Mouse (Mus musculus) stomach, postnatal 0 days (tissue): Measurements from ENCODE around the gene Psmd4. TPM values are rescaled to one million over a fixed set of nuclear protein-coding genes. Genes with fewer than 3 reads are reported as not detected.

Experiments used
- ATAC-seq: fragments of 200-750 bp; cut with Nextera tagmentation; 2 replicates; pipeline ENCODE4 v1.8.0; 2017; ENCODE audit not compliant: low FRiP score, low TSS enrichment
- DNase-seq: peaks from one replicate; pipeline ENCODE4 v3.0.0-alpha.2; 2016; ENCODE audit warnings: low spot score
- H3K27ac ChIP-seq: fragments of 300-500 bp; sonication (generic); replicated peaks from 2 replicates; pipeline ENCODE4 v1.5.1; 2014; ENCODE audit warnings: mild to moderate bottlenecking, control low read depth
- H3K27me3 ChIP-seq: fragments of 300-500 bp; sonication (generic); 2 replicates; pipeline ENCODE4 v1.6.1; 2014; ENCODE audit warnings: low read length; ENCODE audit not compliant: control insufficient read depth, insufficient read depth
- H3K36me3 ChIP-seq: fragments of 300-500 bp; sonication (generic); 2 replicates; pipeline ENCODE4 v1.6.1; 2014; ENCODE audit warnings: low read length, mixed read lengths; ENCODE audit not compliant: control insufficient read depth, insufficient read depth
- H3K4me1 ChIP-seq: fragments of 300-500 bp; sonication (generic); replicated peaks from 2 replicates; pipeline ENCODE4 v1.6.1; 2014; ENCODE audit warnings: antibody characterized with exemption; ENCODE audit not compliant: control insufficient read depth, insufficient read depth
- H3K4me2 ChIP-seq: fragments of 300-500 bp; sonication (generic); replicated peaks from 2 replicates; pipeline ENCODE4 v1.6.1; 2014; ENCODE audit warnings: low read depth, mild to moderate bottlenecking, control low read depth, moderate library complexity
- H3K4me3 ChIP-seq: fragments of 300-500 bp; sonication (generic); 2 replicates; pipeline ENCODE4 v1.5.1; 2014; ENCODE audit warnings: low read depth, low read length, control low read depth
- H3K9ac ChIP-seq: fragments of 300-500 bp; sonication (generic); 2 replicates; pipeline ENCODE4 v1.6.1; 2014; ENCODE audit warnings: mild to moderate bottlenecking, low read length, control low read depth, mixed read lengths
- H3K9me3 ChIP-seq: fragments of 300-500 bp; sonication (generic); 2 replicates; pipeline ENCODE4 v1.6.1; 2016; ENCODE audit warnings: low read length; ENCODE audit not compliant: control insufficient read depth
- CTCF ChIP-seq: IDR thresholded peaks from 2 replicates; pipeline ENCODE4 v1.5.1; 2016; ENCODE audit warnings: antibody characterized with exemption, low read depth, mild to moderate bottlenecking, moderate library complexity
- EP300 ChIP-seq: optimal IDR thresholded peaks from 2 replicates; pipeline ENCODE3; 2016; ENCODE audit warnings: antibody characterized with exemption
- WGBS: fragments of 180-500 bp; shearing (Covaris S2); extraction: QIAGEN DNeasy Blood & Tissue Kit; methylation state at CpG from one replicate; pipeline ENCODE4 v1.1.7; 2014; 5-methylcytosine and 5-hydroxymethylcytosine counted together
- polyA plus RNA-seq: library from polyadenylated mRNA; unstranded; fragments of >200 nt; fragmentation: Nextera tagmentation; extraction: Ambion mirVana; gene quantifications from 2 replicates; pipeline ENCODE4 v1.2.1, GENCODE M21; 2015

Psmd4 gene
- polyA plus RNA-seq, 1 experiment from 2014 or later = 171 TPM

DNA sequence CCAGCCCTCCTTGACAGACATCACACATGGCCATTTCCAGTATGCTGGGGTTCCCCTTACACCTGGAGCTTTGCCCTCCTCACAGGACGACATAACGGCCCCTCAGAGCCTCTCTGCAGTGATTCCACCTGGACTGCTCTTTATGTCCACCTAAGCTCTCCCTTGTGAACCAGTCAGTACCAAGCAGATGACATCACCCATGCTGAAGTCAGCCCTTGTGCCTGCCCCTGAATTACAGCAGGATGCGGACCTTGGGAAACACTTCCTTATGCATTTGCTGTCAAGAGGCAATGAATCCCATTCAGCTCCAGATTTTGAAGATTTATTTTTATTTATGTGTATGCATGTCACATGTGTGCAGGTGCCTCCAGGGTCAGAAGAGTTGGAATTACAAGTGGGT lies 5.5 kb upstream of the Psmd4 start:
- Histone ChIP-seq H3K27ac (no peak overlapping the region), H3K9ac (no peak overlapping the region), H3K27me3 (no peaks in the 10 kb centered on the region), H3K36me3 (no peaks in the 10 kb centered on the region), H3K4me3 (no peak overlapping the region), H3K4me1 (no peaks in the 10 kb centered on the region), H3K4me2 (no peak overlapping the region), H3K9me3 (no peaks in the 10 kb centered on the region)
- TF ChIP-seq EP300 (no peak), CTCF (no peak)
- DNase-seq (no peak), ATAC-seq (no peak)
- WGBS = 63% methylated on average over 3 of the region's 3 CpGs

GRCm38 (mm10) chr3:95046462-95047057 lies 4.1 kb upstream of the Psmd4 start:
- 82% methylated on average over 11 of the region's 11 CpGs for WGBS
- ATAC-seq (no peak), DNase-seq (no peak)
- Histone ChIP-seq H3K27me3 (no peaks in the 10 kb centered on the region), H3K9me3 (no peaks in the 10 kb centered on the region), H3K4me1 (0 out of 2 replicates have a peak, but pooled peaks cover under 1% of the 10 kb centered on the region), H3K4me2 (no peak overlapping the region), H3K27ac (no peak overlapping the region), H3K4me3 (no peak overlapping the region), H3K36me3 (no peaks in the 10 kb centered on the region), H3K9ac (no peak overlapping the region)
- TF ChIP-seq CTCF = no peak
- TF ChIP-seq EP300 = no peak

GRCm38 (mm10) chr3:95043251-95043650 lies 837 bp upstream of the Psmd4 start:
- H3K9me3 ChIP-seq = no peaks in the 10 kb centered on the region
- no peaks in the 10 kb centered on the region for H3K36me3 ChIP-seq
- H3K27me3 ChIP-seq = no peaks in the 10 kb centered on the region
- H3K4me3 ChIP-seq = no peak overlapping the region
- ATAC-seq (no peak), DNase-seq (no peak)
- H3K27ac ChIP-seq = no peak overlapping the region
- no peak for TF ChIP-seq CTCF
- TF ChIP-seq EP300 = no peak
- H3K9ac ChIP-seq = no peak overlapping the region
- H3K4me1 ChIP-seq = 0 out of 2 replicates have a peak, but pooled peaks cover 3% of the 10 kb centered on the region
- WGBS = 64% methylated on average over 6 of the region's 6 CpGs
- H3K4me2 ChIP-seq = no peak overlapping the region

- Histone ChIP-seq H3K9ac (peak overlapping the region; percentile 19; the same call in 1 of the 2 replicates), H3K36me3 (no peaks in the 10 kb centered on the region)
- peak; percentile 63 for ATAC-seq
Observed at GRCm38 (mm10) chr3:95042838-95043229, 420 bp upstream of the Psmd4 start.

DNA sequence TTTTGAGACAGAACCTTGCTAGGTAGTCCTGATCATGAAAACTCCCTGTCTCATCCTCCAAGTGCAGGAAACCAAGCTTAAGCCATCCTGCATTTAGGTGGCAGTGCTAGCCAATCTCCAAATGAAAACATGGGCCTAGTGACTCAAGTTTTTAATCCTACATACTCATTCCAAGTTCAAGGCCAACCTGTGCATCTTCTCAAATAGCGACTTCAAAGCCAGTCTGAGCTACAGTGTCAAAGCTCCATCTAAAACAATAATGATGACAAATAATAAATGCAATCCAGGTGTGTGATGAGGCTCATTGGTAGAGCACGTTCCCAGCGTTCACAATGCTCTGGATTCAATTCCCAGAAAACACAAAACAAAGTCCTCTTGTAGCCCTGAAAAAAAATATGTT lies 789 bp downstream of the Psmd4 start:
- WGBS = 12% methylated on average over 3 of the region's 3 CpGs
- Histone ChIP-seq H3K27me3 (no peaks in the 10 kb centered on the region), H3K4me1 (0 out of 2 replicates have a peak, but pooled peaks cover 3% of the 10 kb centered on the region), H3K9me3 (no peaks in the 10 kb centered on the region), H3K4me3 (peak overlapping the region; percentile 83), H3K36me3 (no peaks in the 10 kb centered on the region), H3K27ac (no peak overlapping the region), H3K4me2 (peak overlapping the region; percentile 59), H3K9ac (peak overlapping the region; percentile 93)
- no peak for TF ChIP-seq CTCF
- TF ChIP-seq EP300 = no peak
- DNase-seq (no peak), ATAC-seq (no peak)

More at GRCm38 (mm10) chr3:95042838-95043229, 420 bp upstream of the Psmd4 start:
- Histone ChIP-seq H3K4me2 (peak overlapping the region; percentile 44), H3K4me3 (peak overlapping the region; percentile 83), H3K27me3 (no peaks in the 10 kb centered on the region), H3K9me3 (no peaks in the 10 kb centered on the region), H3K4me1 (0 out of 2 replicates have a peak, but pooled peaks cover 3% of the 10 kb centered on the region), H3K27ac (peak overlapping the region; percentile 56; the same call in 1 of the 2 replicates)
- WGBS = 16% methylated on average over 7 of the region's 7 CpGs
- TF ChIP-seq EP300 (no peak), CTCF (no peak)
- no peak for DNase-seq

GRCm38 (mm10) chr3:95029953-95030352 lies 12.5 kb downstream of the Psmd4 start:
- DNase-seq = no peak
- H3K4me3 ChIP-seq = no peak overlapping the region
- no peak overlapping the region for H3K9ac ChIP-seq
- ATAC-seq = no peak
- no peaks in the 10 kb centered on the region for H3K27me3 ChIP-seq
- no peaks in the 10 kb centered on the region for H3K4me1 ChIP-seq
- H3K9me3 ChIP-seq = no peaks in the 10 kb centered on the region
- TF ChIP-seq EP300 = no peak
- peak; percentile 52 for TF ChIP-seq CTCF
- WGBS = 61% methylated on average over 3 of the region's 3 CpGs
- H3K4me2 ChIP-seq = no peak overlapping the region
- peaks cover 27% of the 10 kb centered on the region for H3K36me3 ChIP-seq
- no peak overlapping the region for H3K27ac ChIP-seq
